Mouse (Mus musculus) neural tube, embryonic 13.5 days (tissue): Measurements from ENCODE around the gene Gm21789. TPM values are rescaled to one million over a fixed set of nuclear protein-coding genes. Genes with fewer than 3 reads are reported as not detected.
"Not testable (repeated sequence)": the region's sequence is repeated elsewhere in the genome, so short reads cannot be mapped to it uniquely, and the experiment has no call there.

ENCODE experiments used
- ATAC-seq: fragments of 200-750 bp; cut with Nextera tagmentation; 2 replicates; pipeline ENCODE4 v1.8.0; 2017; ENCODE audit warnings: low read depth, mild to moderate bottlenecking, moderate TSS enrichment, moderate library complexity
- H3K27ac ChIP-seq: fragments of 300-500 bp; sonication (generic); replicated peaks from 2 replicates; pipeline ENCODE4 v1.5.1; 2015; ENCODE audit warnings: moderate library complexity, mild to moderate bottlenecking, inconsistent platforms
- H3K27me3 ChIP-seq: fragments of 300-500 bp; sonication (generic); 2 replicates; pipeline ENCODE4 v1.6.1; 2015; ENCODE audit warnings: mild to moderate bottlenecking, inconsistent platforms
- H3K36me3 ChIP-seq: fragments of 300-500 bp; sonication (generic); 2 replicates; pipeline ENCODE4 v1.6.1; 2015; ENCODE audit warnings: mild to moderate bottlenecking, inconsistent platforms
- H3K4me1 ChIP-seq: fragments of 300-500 bp; sonication (generic); replicated peaks from 2 replicates; pipeline ENCODE4 v1.6.1; 2015; ENCODE audit warnings: inconsistent platforms
- H3K4me2 ChIP-seq: fragments of 300-500 bp; sonication (generic); 2 replicates; pipeline ENCODE4 v1.6.1; 2015; ENCODE audit warnings: inconsistent platforms, mild to moderate bottlenecking, moderate library complexity
- H3K4me3 ChIP-seq: fragments of 300-500 bp; sonication (generic); 2 replicates; pipeline ENCODE4 v1.5.1; 2015; ENCODE audit warnings: mild to moderate bottlenecking, inconsistent platforms
- H3K9ac ChIP-seq: fragments of 300-500 bp; sonication (generic); 2 replicates; pipeline ENCODE4 v1.6.1; 2015; ENCODE audit warnings: moderate library complexity, mild to moderate bottlenecking, inconsistent platforms
- H3K9me3 ChIP-seq: fragments of 300-500 bp; sonication (generic); 2 replicates; pipeline ENCODE4 v1.6.1; 2016; ENCODE audit warnings: inconsistent platforms
- WGBS: fragments of 180-500 bp; shearing (Covaris S2); methylation state at CpG from one replicate; pipeline ENCODE4 v1.1.7; 2015; 5-methylcytosine and 5-hydroxymethylcytosine counted together
- polyA plus RNA-seq: library from polyadenylated mRNA; unstranded; fragments of >200 nt; fragmentation: Nextera tagmentation; extraction: Ambion mirVana; gene quantifications from 2 replicates; pipeline ENCODE4 v1.2.1, GENCODE M21; 2015

Gene Gm21789
- polyA plus RNA-seq: not detected in 2 replicates

GRCm38 (mm10) chrX:32941468-32941867 lies at the start of gene Gm21789:
TSS of gene Gm21789 (plus strand) at chrX:32941768.
- not testable (repeated sequence) for H3K4me3 ChIP-seq, H3K9ac ChIP-seq, H3K27ac ChIP-seq, H3K4me1 ChIP-seq, H3K27me3 ChIP-seq, ATAC-seq, H3K9me3 ChIP-seq, H3K36me3 ChIP-seq, H3K4me2 ChIP-seq
- no CpG with 5 or more reads among the region's 1 CpGs for WGBS

- H3K27me3 ChIP-seq, H3K4me1 ChIP-seq, H3K9ac ChIP-seq, H3K4me2 ChIP-seq, ATAC-seq, H3K27ac ChIP-seq, H3K9me3 ChIP-seq, H3K36me3 ChIP-seq, H3K4me3 ChIP-seq: not testable (repeated sequence)
- WGBS: no CpG with 5 or more reads among the region's 4 CpGs
These were observed 47.2 kb upstream of the Gm21789 start, which contains the start of gene Btbd35f30 for GRCm38 (mm10) chrX:32894325-32894724. TSS of gene Btbd35f30 (plus strand) at chrX:32894625.

GRCm38 (mm10) chrX:32973597-32973996 lies 32.0 kb downstream of the Gm21789 start, which contains the start of gene Btbd35f5:
TSS of gene Btbd35f5 (plus strand) at chrX:32973897.
- not testable (repeated sequence) for H3K9ac ChIP-seq, H3K4me3 ChIP-seq, H3K27me3 ChIP-seq, H3K36me3 ChIP-seq, H3K4me1 ChIP-seq, H3K27ac ChIP-seq, ATAC-seq, H3K9me3 ChIP-seq, H3K4me2 ChIP-seq
- WGBS: no CpG with 5 or more reads among the region's 3 CpGs

Other genes starting within 250 kb of the Gm21789 start
- not detected in 2 replicates for gene Btbd35f21, start 215.7 kb upstream of the Gm21789 start, polyA plus RNA-seq
- gene Btbd35f30, start 47.1 kb upstream of the Gm21789 start, polyA plus RNA-seq: not detected in 2 replicates
- gene Btbd35f5, start 32.1 kb downstream of the Gm21789 start, polyA plus RNA-seq: not detected in 2 replicates